Mouse (Mus musculus): ENCODE results near the gene Lgals3.

Lgals3 gene

GRCm38 (mm10) chr14:47370790-47371189, 3.2 kb downstream of the Lgals3 start:
- DNase-seq (ENCODE audit: low spot score): no peak

GRCm38 (mm10) chr14:47371689-47372088, 4.1 kb downstream of the Lgals3 start:
- DNase-seq (ENCODE audit: low spot score): no peak

GRCm38 (mm10) chr14:47373728-47374678, 6.5 kb downstream of the Lgals3 start:
- peak; percentile 46 for DNase-seq (ENCODE audit: low spot score)

- no peak for DNase-seq (ENCODE audit: low spot score)
Measured at GRCm38 (mm10) chr14:47376526-47376925, 9.0 kb downstream of the Lgals3 start.

- no peak for DNase-seq (ENCODE audit: low spot score)
Measured at GRCm38 (mm10) chr14:47378336-47378735, 10.8 kb downstream of the Lgals3 start.

- DNase-seq (ENCODE audit: low spot score): no peak
Measured at GRCm38 (mm10) chr14:47383911-47384310, 16.4 kb downstream of the Lgals3 start.

- DNase-seq (ENCODE audit: low spot score): no peak
Measured at GRCm38 (mm10) chr14:47384653-47385052, 17.1 kb downstream of the Lgals3 start.

GRCm38 (mm10) chr14:47386125-47386524, 18.6 kb downstream of the Lgals3 start:
- DNase-seq (ENCODE audit: low spot score): no peak

GRCm38 (mm10) chr14:47393354-47394094, 26.0 kb downstream of the Lgals3 start:
- no peak for DNase-seq (ENCODE audit: low spot score)

- no peak for DNase-seq (ENCODE audit: low spot score)
Measured at GRCm38 (mm10) chr14:47395007-47395406, 27.5 kb downstream of the Lgals3 start.

GRCm38 (mm10) chr14:47395462-47396026, 28.0 kb downstream of the Lgals3 start:
- peak; percentile 15 for DNase-seq (ENCODE audit: low spot score)

GRCm38 (mm10) chr14:47396165-47396652, 28.7 kb downstream of the Lgals3 start:
- no peak for DNase-seq (ENCODE audit: low spot score)

- no peak for DNase-seq (ENCODE audit: low spot score)
Measured at GRCm38 (mm10) chr14:47402735-47403134, 35.2 kb downstream of the Lgals3 start.

GRCm38 (mm10) chr14:47406000-47406399, 38.4 kb downstream of the Lgals3 start:
- no peak for DNase-seq (ENCODE audit: low spot score)

GRCm38 (mm10) chr14:47417346-47417745, 49.8 kb downstream of the Lgals3 start:
- no peak for DNase-seq (ENCODE audit: low spot score)

- peak; percentile 88 for DNase-seq (ENCODE audit: low spot score)
Measured at GRCm38 (mm10) chr14:47417775-47418665, 50.5 kb downstream of the Lgals3 start, which contains the start of gene Dlgap5. TSS of gene Dlgap5 (minus strand) at chr14:47418407.

GRCm38 (mm10) chr14:47418666-47418991, 51.1 kb downstream of the Lgals3 start:
- DNase-seq (ENCODE audit: low spot score): no peak

- DNase-seq (ENCODE audit: low spot score): no peak
Measured at GRCm38 (mm10) chr14:47419034-47419625, 51.6 kb downstream of the Lgals3 start.

GRCm38 (mm10) chr14:47419723-47420276, 52.2 kb downstream of the Lgals3 start:
- DNase-seq (ENCODE audit: low spot score): no peak

- DNase-seq (ENCODE audit: low spot score): no peak
Measured at GRCm38 (mm10) chr14:47421606-47422005, 54.1 kb downstream of the Lgals3 start.

- DNase-seq (ENCODE audit: low spot score): no peak
Measured at GRCm38 (mm10) chr14:47422466-47422865, 54.9 kb downstream of the Lgals3 start.

All from spleen, adult 12 weeks (tissue).